Mouse (Mus musculus) CH12F3 (cell line): Measurements from ENCODE around the gene Immp2l.

Source experiments
- in situ Hi-C: fragments of 300-500 bp; cut with MboI; formaldehyde crosslinking; loops from 2 replicates; pipeline ENCODE4 v1.14.3; 2020; ENCODE audit warnings: low sequenced_read_pairs

Immp2l gene

GRCm38 (mm10) chr12:41500049-41500820, 476.3 kb downstream of the Immp2l start:
- in situ Hi-C loops = no loop called here

- in situ Hi-C loops = no loop called here
Measured at GRCm38 (mm10) chr12:41508610-41509009, 484.7 kb downstream of the Immp2l start.

GRCm38 (mm10) chr12:41510588-41510987, 486.7 kb downstream of the Immp2l start:
- in situ Hi-C loops = no loop called here

GRCm38 (mm10) chr12:41518897-41519296, 495.0 kb downstream of the Immp2l start:
- in situ Hi-C loops = no loop called here

- in situ Hi-C loops = no loop called here
Measured at GRCm38 (mm10) chr12:41520326-41520725, 496.4 kb downstream of the Immp2l start.

DNA sequence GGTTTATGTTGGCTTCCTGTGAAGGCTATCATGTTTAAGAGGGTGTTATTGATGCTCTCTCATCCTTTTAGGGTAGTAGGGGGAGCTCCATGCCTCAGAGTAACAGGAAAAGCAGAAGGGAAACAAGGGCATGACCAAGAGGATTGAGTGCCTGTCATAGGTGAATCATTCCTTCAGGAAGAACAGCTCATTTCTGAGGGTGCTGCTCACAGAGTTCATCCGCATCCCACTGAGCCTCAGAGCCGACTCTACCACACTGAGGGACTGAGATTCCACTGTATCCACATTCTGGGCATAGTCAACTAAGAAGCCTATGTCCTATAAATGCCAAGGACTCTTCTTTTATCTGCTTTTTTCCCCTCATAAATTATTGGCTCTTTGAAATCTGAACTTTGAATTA, 497.8 kb downstream of the Immp2l start:
- in situ Hi-C loops = no loop called here

- in situ Hi-C loops = no loop called here
Measured at GRCm38 (mm10) chr12:41526688-41527087, 502.8 kb downstream of the Immp2l start.

- in situ Hi-C loops = no loop called here
Measured at GRCm38 (mm10) chr12:41528410-41528809, 504.5 kb downstream of the Immp2l start.

DNA sequence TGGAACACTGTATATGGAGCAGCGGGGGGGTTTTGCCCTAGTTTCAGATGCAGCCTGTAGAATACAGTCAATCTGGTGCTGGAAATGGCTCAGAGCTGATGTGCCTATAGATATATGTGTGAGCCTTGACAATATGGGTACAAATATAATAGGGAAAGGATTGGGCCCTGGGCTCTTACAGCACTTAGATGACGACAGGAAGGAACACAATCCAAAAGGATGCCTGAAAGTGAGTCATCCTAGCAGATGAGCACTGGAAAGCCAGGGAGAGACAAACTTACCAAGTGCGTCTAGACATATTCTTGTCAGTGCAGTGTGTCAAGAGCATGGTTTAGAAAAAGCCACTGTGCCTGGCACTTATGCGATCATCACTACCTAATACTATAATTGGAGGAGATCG, 516.1 kb downstream of the Immp2l start:
- in situ Hi-C loops = no loop called here

GRCm38 (mm10) chr12:41551578-41551977, 527.7 kb downstream of the Immp2l start:
- in situ Hi-C loops = no loop called here

DNA sequence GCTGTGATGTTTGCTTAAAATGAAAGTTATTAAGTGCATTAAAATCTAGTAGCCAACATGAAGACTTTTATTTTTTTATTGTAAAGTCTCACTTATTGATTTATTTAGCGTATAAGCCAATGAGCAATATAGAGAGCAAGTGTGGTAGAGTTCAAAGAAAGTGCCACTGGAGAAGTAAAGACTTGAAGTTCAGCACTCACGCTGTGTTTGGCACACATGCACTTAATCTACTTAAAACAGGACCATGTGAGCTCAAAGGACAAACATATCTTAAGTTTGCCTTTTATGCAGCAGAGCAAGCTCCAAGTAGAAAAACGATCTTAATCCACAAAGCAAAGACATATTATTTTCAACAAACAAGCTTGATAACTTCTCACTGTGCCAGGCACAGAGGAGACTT, 533.9 kb downstream of the Immp2l start:
- in situ Hi-C loops = no loop called here

DNA sequence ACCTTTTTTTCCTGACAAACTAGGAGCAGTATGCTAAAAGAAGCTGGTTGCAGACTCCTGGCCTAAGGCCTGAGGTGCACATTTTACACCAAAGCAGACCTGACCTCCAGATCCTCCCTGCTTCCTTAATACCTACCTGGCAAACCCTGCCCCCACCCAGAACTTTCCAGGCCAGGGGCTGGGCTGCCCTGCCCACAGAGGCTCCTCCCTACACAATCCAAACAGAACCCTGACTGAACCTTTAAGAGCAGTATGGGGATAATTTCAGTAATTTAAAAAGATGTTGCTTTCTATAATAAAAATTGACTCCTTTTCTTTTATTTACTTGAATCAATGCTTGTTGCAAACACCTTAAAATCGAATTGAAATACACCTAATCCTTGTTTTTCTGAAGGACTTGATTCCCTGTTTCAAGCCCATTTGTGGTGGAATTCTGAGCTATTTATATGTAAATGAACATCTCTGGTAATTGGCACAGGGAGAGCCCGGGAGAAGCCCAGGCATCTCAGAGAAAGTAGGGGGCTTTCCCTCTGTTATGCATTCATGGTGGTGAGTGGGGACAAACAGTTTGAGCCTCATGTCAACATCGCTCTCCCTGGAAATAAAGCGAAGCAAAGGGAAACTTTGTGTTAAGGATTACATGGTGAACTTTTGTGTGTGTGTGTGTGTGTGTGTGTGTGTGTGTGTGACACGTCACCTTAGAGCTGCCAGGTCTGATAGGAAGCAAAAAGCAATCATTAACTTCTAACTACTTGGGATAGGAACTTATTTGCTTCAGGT, 535.3 kb downstream of the Immp2l start:
- in situ Hi-C loops = no loop called here

DNA sequence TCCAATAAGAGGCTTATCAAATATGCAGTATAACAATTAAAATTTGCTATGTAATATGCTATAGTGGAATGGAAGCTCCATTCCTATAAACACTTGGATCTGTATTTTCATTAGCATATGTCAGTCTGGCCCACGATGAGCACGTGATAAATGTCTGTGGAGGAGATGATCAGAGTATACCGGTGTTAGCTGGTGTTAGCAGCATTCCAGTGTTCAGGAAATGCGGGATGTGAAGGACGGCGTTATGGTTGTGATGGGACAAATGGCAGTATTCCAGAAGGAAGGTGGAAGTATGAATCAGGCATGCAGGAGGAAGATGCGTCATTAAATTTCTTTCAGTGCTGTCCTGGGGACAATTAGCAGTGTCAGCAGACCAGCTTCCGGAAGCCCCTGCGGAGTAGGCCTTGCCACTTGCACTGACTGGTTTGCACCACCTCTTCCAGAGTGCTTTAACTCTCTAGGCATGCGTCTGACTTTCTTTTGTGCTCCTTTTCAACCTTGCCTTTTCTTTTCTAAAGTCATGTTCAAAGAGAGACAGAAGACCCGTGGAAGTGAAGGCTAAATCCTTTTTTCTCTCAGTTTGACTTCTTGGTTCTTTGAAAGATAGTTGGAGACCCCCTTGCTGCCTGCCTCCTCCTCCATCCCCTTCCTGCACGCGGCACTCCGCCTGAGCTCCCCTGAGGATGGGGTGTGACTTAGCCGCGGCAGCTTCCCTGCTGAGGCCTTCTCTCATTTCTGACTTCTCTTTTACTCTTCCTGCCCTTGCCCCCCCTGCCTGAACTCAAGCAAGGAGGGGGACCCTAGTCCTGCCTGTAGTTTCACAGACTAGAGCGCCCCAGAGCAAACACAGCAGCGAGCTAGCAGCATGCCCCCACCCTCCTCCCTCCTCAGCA, 541.9 kb downstream of the Immp2l start:
- in situ Hi-C loops = no loop called here

GRCm38 (mm10) chr12:41566433-41566794, 542.5 kb downstream of the Immp2l start:
- in situ Hi-C loops = no loop called here

- in situ Hi-C loops = no loop called here
Measured at GRCm38 (mm10) chr12:41573754-41574153, 549.9 kb downstream of the Immp2l start.

GRCm38 (mm10) chr12:41575221-41575620, 551.3 kb downstream of the Immp2l start:
- in situ Hi-C loops = no loop called here

- in situ Hi-C loops = no loop called here
Measured at GRCm38 (mm10) chr12:41593401-41593800, 569.5 kb downstream of the Immp2l start.

- in situ Hi-C loops = no loop called here
Measured at GRCm38 (mm10) chr12:41594037-41594436, 570.1 kb downstream of the Immp2l start.

GRCm38 (mm10) chr12:41615271-41615670, 591.4 kb downstream of the Immp2l start:
- in situ Hi-C loops = no loop called here

- in situ Hi-C loops = no loop called here
Measured at GRCm38 (mm10) chr12:41621341-41621740, 597.5 kb downstream of the Immp2l start.

DNA sequence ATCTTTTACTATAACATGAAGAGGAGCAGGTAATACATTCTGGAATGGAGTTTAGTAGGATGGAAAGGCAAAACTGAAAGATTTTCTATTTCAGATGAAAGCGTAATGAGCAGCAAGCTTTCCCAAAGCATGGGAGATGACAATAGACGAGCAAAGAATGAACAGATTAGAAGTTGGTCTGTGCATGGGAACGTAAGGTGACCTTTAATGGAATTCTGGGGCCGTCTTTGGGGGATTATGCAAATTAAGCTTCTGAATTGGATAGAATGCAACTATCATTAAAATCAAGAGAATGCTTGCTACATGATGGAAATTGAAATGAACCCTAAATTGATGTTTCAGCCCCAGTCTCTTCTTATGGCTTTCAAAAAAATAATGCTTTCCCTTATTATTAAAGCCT, 619.4 kb downstream of the Immp2l start:
- in situ Hi-C loops = loop anchor here (25.0 kb wide), 1 partner anchor 806 kb away; no protein-coding TSS in a partner anchor
